Mouse (Mus musculus) cerebellum, postnatal 10 days (tissue): Measurements from ENCODE around the gene Tbc1d2.
A peak's percentile ranks its signal among the peaks of the same experiment; 100 is the strongest.
"Not testable (repeated sequence)": the region's sequence is repeated elsewhere in the genome, so short reads cannot be mapped to it uniquely, and the experiment has no call there.

ENCODE experiments used
- DNase-seq, 2 experiments: peaks; one replicate each; pipeline ENCODE4 v3.0.0; 2021; ENCODE audit warnings: mixed read lengths in 2 of 2

Gene Tbc1d2

GRCm38 (mm10) chr4:46641283-46641682, 8.7 kb downstream of the Tbc1d2 start:
- DNase-seq: no peak

GRCm38 (mm10) chr4:46639866-46640265, 10.1 kb downstream of the Tbc1d2 start:
- DNase-seq: no peak

GRCm38 (mm10) chr4:46637250-46637649, 12.8 kb downstream of the Tbc1d2 start:
- not testable (repeated sequence) for DNase-seq

GRCm38 (mm10) chr4:46635702-46636430, 14.1 kb downstream of the Tbc1d2 start:
- no peak for DNase-seq

- DNase-seq: no peak
These were observed 15.1 kb downstream of the Tbc1d2 start for GRCm38 (mm10) chr4:46634881-46635280.

GRCm38 (mm10) chr4:46633565-46633964, 16.4 kb downstream of the Tbc1d2 start:
- not testable (repeated sequence) for DNase-seq

- DNase-seq: no peak
These were observed 17.5 kb downstream of the Tbc1d2 start for GRCm38 (mm10) chr4:46632465-46632864.

- peak; percentile 46 to 58 for DNase-seq
These were observed 19.6 kb downstream of the Tbc1d2 start for GRCm38 (mm10) chr4:46630390-46630789.

- DNase-seq: peak in 1 of 2 experiments; percentile 8
These were observed 21.1 kb downstream of the Tbc1d2 start for GRCm38 (mm10) chr4:46628873-46629272.

GRCm38 (mm10) chr4:46628081-46628480, 21.9 kb downstream of the Tbc1d2 start:
- DNase-seq: peak in 1 of 2 experiments; percentile 10

GRCm38 (mm10) chr4:46625101-46625500, 24.9 kb downstream of the Tbc1d2 start:
- DNase-seq: peak; percentile 90 to 96

GRCm38 (mm10) chr4:46623007-46623406, 27.0 kb downstream of the Tbc1d2 start:
- no peak for DNase-seq

- no peak for DNase-seq
These were observed 29.1 kb downstream of the Tbc1d2 start for GRCm38 (mm10) chr4:46620946-46621345.

GRCm38 (mm10) chr4:46620330-46620729, 29.7 kb downstream of the Tbc1d2 start:
- DNase-seq: peak; percentile 64 to 79

GRCm38 (mm10) chr4:46618196-46618817, 31.7 kb downstream of the Tbc1d2 start:
- DNase-seq: peak in 1 of 2 experiments; percentile 41

GRCm38 (mm10) chr4:46617408-46617807, 32.6 kb downstream of the Tbc1d2 start:
- DNase-seq: no peak

GRCm38 (mm10) chr4:46614641-46615040, 35.4 kb downstream of the Tbc1d2 start:
- no peak for DNase-seq

- DNase-seq: no peak
These were observed 36.4 kb downstream of the Tbc1d2 start for GRCm38 (mm10) chr4:46613618-46614017.

- DNase-seq: peak; percentile 93 to 96
These were observed 38.8 kb downstream of the Tbc1d2 start for GRCm38 (mm10) chr4:46611181-46611580.

- DNase-seq: no peak
These were observed 42.4 kb downstream of the Tbc1d2 start for GRCm38 (mm10) chr4:46607601-46608000.

GRCm38 (mm10) chr4:46605451-46605850, 44.6 kb downstream of the Tbc1d2 start:
- no peak for DNase-seq

- DNase-seq: peak in 1 of 2 experiments; percentile 26
These were observed 47.3 kb downstream of the Tbc1d2 start for GRCm38 (mm10) chr4:46602704-46603103.

- peak; percentile 94 to 97 for DNase-seq
These were observed 48.1 kb downstream of the Tbc1d2 start, which contains the start of gene Coro2a for GRCm38 (mm10) chr4:46601844-46602423. Gene Coro2a (minus strand): TSS chr4:46602202.
